Mouse (Mus musculus) brain, adult 10 weeks (tissue): ENCODE results near the gene Olfr1499. TPM values are rescaled to one million over a fixed set of nuclear protein-coding genes. Genes with fewer than 3 reads are reported as not detected.

ENCODE experiments used
- polyA plus RNA-seq: library from polyadenylated mRNA; stranded (reverse); fragments of 350-450 nt; fragmentation: Illumina TruSeq; extraction: RNeasy Lipid Tissue Mini Kit (QIAGEN cat#74804); gene quantifications from one replicate; pipeline ENCODE4 v1.2.3, GENCODE M21; 2015; ENCODE audit warnings: low read depth, low replicate concordance

Olfr1499 gene
- not detected for polyA plus RNA-seq

GRCm38 (mm10) chr19:13819347-13819746, at the start of gene Olfr1499:
Gene Olfr1499, minus strand, starts transcription at chr19:13819447.

GRCm38 (mm10) chr19:13861495-13861894, 42.2 kb upstream of the Olfr1499 start, which contains the start of gene Olfr1502:
Gene Olfr1502, plus strand, starts transcription at chr19:13861795.

GRCm38 (mm10) chr19:13850592-13850991, 31.3 kb upstream of the Olfr1499 start, which contains the start of gene Olfr1501:
Gene Olfr1501, minus strand, starts transcription at chr19:13850692.

GRCm38 (mm10) chr19:13830388-13830787, 11.1 kb upstream of the Olfr1499 start, which contains the start of gene Olfr1500:
Gene Olfr1500, minus strand, starts transcription at chr19:13830488.

GRCm38 (mm10) chr19:13798102-13798501, 21.1 kb downstream of the Olfr1499 start, which contains the start of gene Olfr1497:
Gene Olfr1497, minus strand, starts transcription at chr19:13798202.

GRCm38 (mm10) chr19:13777578-13777977, 41.7 kb downstream of the Olfr1499 start, which contains the start of gene Olfr1496:
Gene Olfr1496, plus strand, starts transcription at chr19:13777878.

GRCm38 (mm10) chr19:13764306-13764705, 54.9 kb downstream of the Olfr1499 start, which contains the start of gene Olfr1495:
Gene Olfr1495, plus strand, starts transcription at chr19:13764606.

Other genes starting within 250 kb of the Olfr1499 start
- gene Olfr1484, start 235.9 kb downstream of the Olfr1499 start, polyA plus RNA-seq: not detected
- gene Olfr1487, start 202.1 kb downstream of the Olfr1499 start, polyA plus RNA-seq: not detected
- not detected for gene Olfr1489, start 187.8 kb downstream of the Olfr1499 start, polyA plus RNA-seq
- not detected for gene Olfr1490, start 168.4 kb downstream of the Olfr1499 start, polyA plus RNA-seq
- not detected for gene Olfr1491, start 122.2 kb downstream of the Olfr1499 start, polyA plus RNA-seq
- not detected for gene Olfr1493-ps1, start 96.2 kb downstream of the Olfr1499 start, polyA plus RNA-seq
- gene Olfr1494, start 79.7 kb downstream of the Olfr1499 start, polyA plus RNA-seq: not detected
- not detected for gene Olfr1495, start 54.8 kb downstream of the Olfr1499 start, polyA plus RNA-seq
- not detected for gene Olfr1496, start 41.6 kb downstream of the Olfr1499 start, polyA plus RNA-seq
- not detected for gene Olfr1497, start 21.2 kb downstream of the Olfr1499 start, polyA plus RNA-seq
- not detected for gene Olfr1500, start 11.0 kb upstream of the Olfr1499 start, polyA plus RNA-seq
- gene Olfr1501, start 31.2 kb upstream of the Olfr1499 start, polyA plus RNA-seq: not detected
- not detected for gene Olfr1502, start 42.3 kb upstream of the Olfr1499 start, polyA plus RNA-seq
- gene Olfr1504, start 78.5 kb upstream of the Olfr1499 start, polyA plus RNA-seq: not detected
- not detected for gene Olfr1505, start 94.1 kb upstream of the Olfr1499 start, polyA plus RNA-seq